Mouse (Mus musculus) embryonic facial prominence, embryonic 12.5 days (tissue): Measurements from ENCODE around the gene Tsc22d4. TPM values are rescaled to one million over a fixed set of nuclear protein-coding genes. Genes with fewer than 3 reads are reported as not detected.

Experiments
- ATAC-seq: fragments of 200-750 bp; cut with Nextera tagmentation; 2 replicates; pipeline ENCODE4 v1.8.0; 2017; ENCODE audit not compliant: insufficient number of reproducible peaks, insufficient read depth, low FRiP score, low TSS enrichment
- H3K27ac ChIP-seq: fragments of 300-500 bp; sonication (generic); 2 replicates; pipeline ENCODE4 v1.5.1; 2016; ENCODE audit warnings: mild to moderate bottlenecking
- H3K27me3 ChIP-seq: fragments of 300-500 bp; sonication (generic); 2 replicates; pipeline ENCODE4 v1.6.1; 2016; ENCODE audit warnings: mild to moderate bottlenecking, moderate library complexity
- H3K36me3 ChIP-seq: fragments of 300-500 bp; sonication (generic); 2 replicates; pipeline ENCODE4 v1.6.1; 2016; ENCODE audit warnings: mild to moderate bottlenecking
- H3K4me1 ChIP-seq: fragments of 300-500 bp; sonication (generic); 2 replicates; pipeline ENCODE4 v1.6.1; 2016
- H3K4me2 ChIP-seq: fragments of 300-500 bp; sonication (generic); replicated peaks from 2 replicates; pipeline ENCODE4 v1.6.1; 2016; ENCODE audit warnings: mild to moderate bottlenecking, moderate library complexity
- H3K4me3 ChIP-seq: fragments of 300-500 bp; sonication (generic); 2 replicates; pipeline ENCODE4 v1.5.1; 2016; ENCODE audit warnings: mild to moderate bottlenecking
- H3K9ac ChIP-seq: fragments of 300-500 bp; sonication (generic); 2 replicates; pipeline ENCODE4 v1.6.1; 2016; ENCODE audit warnings: mild to moderate bottlenecking, moderate library complexity
- H3K9me3 ChIP-seq: fragments of 300-500 bp; sonication (generic); 2 replicates; pipeline ENCODE4 v1.6.1; 2016; ENCODE audit warnings: mild to moderate bottlenecking, moderate library complexity
- WGBS: fragments of 180-500 bp; shearing (Covaris S2); methylation state at CpG from one replicate; pipeline ENCODE4 v1.1.7; 2016; 5-methylcytosine and 5-hydroxymethylcytosine counted together
- polyA plus RNA-seq: library from polyadenylated mRNA; unstranded; fragments of >200 nt; fragmentation: Nextera tagmentation; extraction: Ambion mirVana; gene quantifications from 2 replicates; pipeline ENCODE4 v1.2.1, GENCODE M21; 2016

Tsc22d4 gene
- polyA plus RNA-seq, 1 experiment from 2014 or later: 133 TPM

DNA sequence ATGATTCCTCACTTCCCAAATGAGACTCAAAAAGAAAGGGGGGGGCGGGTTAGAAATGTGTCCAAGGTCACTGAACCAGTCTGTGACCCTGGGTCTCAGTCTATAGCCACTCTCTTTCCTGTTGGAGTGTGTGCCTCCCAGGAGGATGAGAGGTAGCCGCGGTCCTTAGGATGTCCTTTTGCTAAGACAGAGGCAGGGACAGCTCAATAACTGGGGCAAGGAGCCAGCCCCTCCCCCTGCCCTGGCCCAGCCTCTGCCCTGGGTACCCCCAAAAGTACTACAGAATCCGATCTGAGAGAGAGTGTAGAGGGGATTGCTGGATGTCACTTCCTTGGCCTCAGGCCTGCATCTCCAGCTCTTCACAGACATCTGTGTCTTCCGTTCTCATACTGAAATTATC lies 9.9 kb downstream of the Tsc22d4 start:
- no peaks in the 10 kb centered on the region; the same call in 1 of the 2 replicates for H3K4me1 ChIP-seq
- H3K9ac ChIP-seq: no peak overlapping the region
- no peak overlapping the region for H3K4me3 ChIP-seq
- H3K27me3 ChIP-seq: no peaks in the 10 kb centered on the region
- peaks cover 74% of the 10 kb centered on the region for H3K36me3 ChIP-seq
- no peak overlapping the region for H3K4me2 ChIP-seq
- no peak for ATAC-seq
- H3K27ac ChIP-seq: no peak overlapping the region
- no peaks in the 10 kb centered on the region for H3K9me3 ChIP-seq
- 81% methylated on average over 5 of the region's 5 CpGs for WGBS

DNA sequence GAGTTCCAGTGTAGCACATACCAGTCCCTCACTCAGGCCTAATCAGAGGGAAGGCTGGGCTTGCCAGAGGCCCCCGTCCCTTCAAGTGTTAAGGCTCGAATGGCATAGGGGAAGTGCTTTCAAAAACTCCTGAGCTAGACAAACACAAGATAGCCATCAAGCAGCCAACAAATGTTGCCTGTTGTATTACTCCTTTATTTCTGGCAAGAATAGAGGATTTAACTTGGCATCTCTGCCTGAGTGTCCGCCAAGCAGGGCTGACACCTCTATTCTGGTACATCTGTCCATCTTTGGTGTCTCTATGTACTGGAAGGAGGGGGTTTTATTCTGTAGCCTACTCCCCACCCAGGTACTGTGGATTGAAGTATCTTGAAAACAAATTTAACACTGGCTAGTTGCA lies 10.6 kb downstream of the Tsc22d4 start:
- peaks cover 72% of the 10 kb centered on the region for H3K36me3 ChIP-seq

DNA sequence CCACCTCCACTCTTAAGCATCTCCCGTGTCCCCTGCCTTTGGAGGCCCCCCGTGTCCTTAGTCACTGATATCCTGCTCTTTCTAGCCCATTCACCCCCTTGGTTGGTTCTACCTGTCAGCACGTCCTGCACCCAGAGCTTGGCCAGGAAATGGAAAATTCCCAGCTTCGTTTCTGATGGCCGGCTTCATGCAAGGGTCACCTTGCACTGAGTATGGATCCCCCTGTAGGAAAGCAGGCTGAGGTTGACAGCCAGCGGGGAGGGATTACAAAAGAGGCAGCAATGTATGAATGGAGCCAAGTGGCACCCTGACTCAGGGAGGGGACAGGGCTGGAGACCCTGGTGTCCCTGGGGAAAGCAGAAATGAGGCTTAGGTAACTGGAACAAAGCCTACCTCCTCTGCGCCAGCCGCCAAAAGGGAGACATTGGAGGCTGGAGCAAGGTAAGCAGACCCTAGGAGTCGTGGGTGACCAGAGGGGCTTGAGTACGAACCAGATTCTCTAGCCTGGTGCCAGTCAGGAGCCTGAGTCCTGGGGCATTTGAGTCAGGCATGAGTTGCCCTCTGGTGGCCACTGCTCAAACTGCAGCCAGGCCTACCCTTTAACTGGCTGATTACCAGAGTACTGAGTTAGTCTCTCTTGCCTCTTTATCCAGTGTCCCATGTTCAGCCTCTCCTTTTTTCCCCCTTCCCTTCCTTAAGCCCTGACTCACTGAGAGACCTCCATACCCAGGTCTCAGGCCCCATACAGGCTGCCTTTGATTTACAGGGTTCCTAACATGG lies 11.5 kb downstream of the Tsc22d4 start:
- Histone ChIP-seq H3K9ac (no peak overlapping the region), H3K36me3 (peaks cover 63% of the 10 kb centered on the region), H3K27me3 (no peaks in the 10 kb centered on the region), H3K9me3 (no peaks in the 10 kb centered on the region), H3K4me2 (no peak overlapping the region), H3K4me3 (no peak overlapping the region), H3K4me1 (no peaks in the 10 kb centered on the region; the same call in 1 of the 2 replicates), H3K27ac (no peak overlapping the region)
- no peak for ATAC-seq
- 45% methylated on average over 10 of the region's 10 CpGs for WGBS

More for the DNA sequence above, 10.6 kb downstream of the Tsc22d4 start:
- WGBS: 76% methylated on average over 3 of the region's 3 CpGs
- H3K27me3 ChIP-seq: no peaks in the 10 kb centered on the region
- H3K4me3 ChIP-seq: no peak overlapping the region
- no peaks in the 10 kb centered on the region; the same call in 1 of the 2 replicates for H3K4me1 ChIP-seq
- no peak for ATAC-seq
- H3K27ac ChIP-seq: no peak overlapping the region
- H3K4me2 ChIP-seq: no peak overlapping the region
- no peak overlapping the region for H3K9ac ChIP-seq
- H3K9me3 ChIP-seq: no peaks in the 10 kb centered on the region

DNA sequence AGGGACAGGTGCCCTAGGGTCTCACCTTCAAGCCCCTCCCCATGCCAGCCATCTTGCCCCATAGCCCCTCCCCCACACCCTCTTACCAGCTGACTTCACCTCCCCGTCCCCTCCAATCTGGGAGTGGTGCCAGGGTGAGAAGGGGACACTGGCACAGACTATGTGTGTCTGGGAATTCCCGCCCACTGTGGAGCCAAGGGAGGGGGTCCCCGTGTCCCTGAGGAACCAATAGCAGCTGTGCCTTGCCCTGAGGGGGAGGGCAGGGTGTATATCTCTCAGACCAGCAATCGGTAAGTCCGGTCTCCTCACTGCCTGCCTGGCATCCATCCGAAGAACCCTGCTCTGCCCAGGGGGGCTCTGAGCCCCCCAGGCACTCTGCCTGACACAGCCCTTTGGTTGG lies 12.4 kb downstream of the Tsc22d4 start:
- no peaks in the 10 kb centered on the region; the same call in 1 of the 2 replicates for H3K4me1 ChIP-seq
- no peak overlapping the region for H3K9ac ChIP-seq
- H3K4me3 ChIP-seq: no peak overlapping the region
- no peaks in the 10 kb centered on the region for H3K9me3 ChIP-seq
- no peak overlapping the region for H3K27ac ChIP-seq
- H3K27me3 ChIP-seq: no peaks in the 10 kb centered on the region
- 85% methylated on average over 6 of the region's 6 CpGs for WGBS
- ATAC-seq: no peak
- H3K36me3 ChIP-seq: peaks cover 56% of the 10 kb centered on the region
- H3K4me2 ChIP-seq: no peak overlapping the region

DNA sequence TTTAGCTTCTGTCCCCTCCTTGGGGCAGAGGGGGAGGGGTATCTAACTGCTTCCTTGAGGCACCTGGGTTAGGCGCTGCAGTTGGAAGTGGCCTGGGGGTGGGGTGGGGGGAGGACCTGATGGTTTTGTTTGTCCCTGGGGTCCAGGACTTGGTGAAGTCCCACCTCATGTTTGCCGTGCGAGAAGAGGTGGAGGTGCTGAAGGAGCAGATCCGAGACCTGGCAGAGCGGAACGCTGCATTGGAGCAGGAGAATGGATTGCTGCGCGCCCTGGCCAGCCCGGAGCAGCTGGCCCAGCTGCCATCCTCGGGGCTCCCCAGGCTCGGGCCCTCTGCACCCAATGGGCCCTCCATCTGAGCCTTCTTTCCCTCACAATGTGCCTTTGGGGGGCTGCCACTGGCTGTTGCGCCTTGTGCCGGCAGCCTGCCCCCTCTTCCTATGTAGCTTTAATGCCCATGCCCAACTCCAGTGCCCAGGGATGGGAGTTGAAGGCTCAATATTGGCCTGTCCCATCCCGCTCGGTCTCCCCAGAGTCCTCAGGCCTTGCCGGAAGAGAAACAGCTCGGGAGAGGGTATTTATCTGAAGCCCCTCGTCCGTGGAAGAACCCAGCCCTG lies 13.5 kb downstream of the Tsc22d4 start:
- Histone ChIP-seq H3K27ac (no peak overlapping the region), H3K4me2 (no peak overlapping the region), H3K4me1 (no peaks in the 10 kb centered on the region; the same call in 1 of the 2 replicates), H3K4me3 (no peak overlapping the region), H3K36me3 (peaks cover 45% of the 10 kb centered on the region), H3K9ac (0 out of 2 replicates have a peak overlapping the region, but pooled peaks have one; percentile 2), H3K27me3 (no peaks in the 10 kb centered on the region), H3K9me3 (no peaks in the 10 kb centered on the region)
- ATAC-seq: no peak
- WGBS: 86% methylated on average over 19 of the region's 19 CpGs

DNA sequence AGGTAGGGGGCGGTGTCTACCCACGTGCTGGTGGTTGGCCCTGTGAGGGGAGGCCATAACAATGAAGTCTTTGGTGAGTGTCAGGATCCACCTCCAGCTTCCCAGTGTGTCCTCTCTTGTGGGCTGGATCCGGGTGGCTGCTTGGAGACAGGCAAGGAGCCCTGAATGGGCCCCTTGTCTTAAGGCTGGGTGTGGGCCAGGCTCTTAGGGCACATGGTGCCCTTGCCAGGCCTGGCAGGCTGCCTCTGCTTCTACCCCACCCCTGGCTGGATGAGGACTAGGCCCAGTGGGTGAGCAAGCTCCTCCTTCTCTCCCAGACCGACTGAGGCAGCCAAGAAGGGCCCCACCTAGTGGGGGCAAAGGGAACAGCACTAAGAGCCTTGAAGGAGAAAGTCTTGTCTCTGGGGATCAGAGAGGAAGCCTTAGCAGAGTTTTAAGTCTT lies 14.5 kb downstream of the Tsc22d4 start:
- WGBS: 27% methylated on average over 4 of the region's 4 CpGs
- H3K36me3 ChIP-seq: peaks cover 40% of the 10 kb centered on the region
- no peaks in the 10 kb centered on the region; the same call in 1 of the 2 replicates for H3K4me1 ChIP-seq
- no peak overlapping the region for H3K9ac ChIP-seq
- H3K27ac ChIP-seq: no peak overlapping the region
- no peak for ATAC-seq
- no peak overlapping the region for H3K4me3 ChIP-seq
- no peaks in the 10 kb centered on the region for H3K27me3 ChIP-seq
- H3K9me3 ChIP-seq: no peaks in the 10 kb centered on the region
- H3K4me2 ChIP-seq: no peak overlapping the region

DNA sequence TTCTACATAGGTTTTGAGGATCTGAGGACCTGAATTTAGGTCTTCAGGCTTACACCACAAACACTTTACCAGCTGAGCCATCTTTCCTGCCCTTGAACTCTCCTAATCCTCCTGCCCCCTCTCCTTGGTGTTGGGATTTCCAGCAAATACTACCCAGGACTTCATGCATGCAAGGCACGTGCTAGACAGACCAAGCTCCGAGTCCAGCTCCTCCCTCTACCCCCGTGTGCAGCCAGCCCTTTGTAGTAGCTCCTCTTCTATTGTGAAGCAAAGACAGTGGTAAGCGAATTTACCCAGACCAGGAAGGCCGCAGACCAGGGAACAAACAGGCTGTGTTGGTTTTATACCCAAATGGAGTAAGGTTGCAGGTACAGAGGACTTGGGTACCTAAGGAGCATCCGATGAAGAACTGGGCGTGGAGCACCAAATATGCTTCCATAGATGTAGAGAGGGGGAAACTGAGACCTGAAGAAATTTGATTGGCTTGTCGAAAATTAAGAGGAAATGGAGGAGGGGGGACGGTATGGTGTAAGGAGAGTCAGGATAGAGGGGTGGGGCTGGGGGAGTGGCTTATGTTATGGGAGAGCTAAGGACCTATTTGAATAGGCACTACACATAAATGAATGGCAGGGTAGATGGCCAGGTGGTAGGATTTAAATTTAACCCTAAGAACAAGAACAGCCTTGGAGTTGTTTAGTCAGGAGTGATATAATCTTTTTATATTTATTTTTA lies 19.2 kb downstream of the Tsc22d4 start:
- Histone ChIP-seq H3K4me1 (no peaks in the 10 kb centered on the region), H3K9ac (no peak overlapping the region), H3K36me3 (peaks cover 2% of the 10 kb centered on the region), H3K9me3 (0 out of 2 replicates have a peak, but pooled peaks cover 3% of the 10 kb centered on the region), H3K4me2 (no peak overlapping the region), H3K27ac (no peak overlapping the region), H3K4me3 (no peak overlapping the region), H3K27me3 (no peaks in the 10 kb centered on the region)
- 58% methylated on average over 9 of the region's 9 CpGs for WGBS
- no peak for ATAC-seq

DNA sequence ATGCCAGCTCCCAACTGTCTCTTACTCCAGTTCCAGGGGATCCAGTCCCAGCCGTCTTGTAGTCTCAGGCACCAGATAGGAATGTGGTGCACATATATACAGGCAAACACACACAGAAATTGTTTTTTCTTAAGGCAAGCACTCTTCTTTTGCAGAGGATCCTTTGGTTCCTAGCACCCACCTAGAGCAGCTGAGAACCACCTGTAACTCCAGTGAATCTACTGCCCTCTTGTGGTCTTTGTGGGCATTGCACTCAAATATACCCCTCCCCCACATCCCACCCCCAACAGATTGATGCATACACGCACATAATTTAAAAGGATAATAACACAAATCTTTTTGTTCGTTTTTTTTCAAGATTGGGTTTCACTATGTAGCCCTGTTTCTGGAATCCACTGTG lies 20.7 kb downstream of the Tsc22d4 start:
- Histone ChIP-seq H3K4me1 (no peaks in the 10 kb centered on the region), H3K27ac (no peak overlapping the region), H3K9me3 (0 out of 2 replicates have a peak, but pooled peaks cover 3% of the 10 kb centered on the region), H3K4me3 (no peak overlapping the region), H3K9ac (no peak overlapping the region), H3K36me3 (no peaks in the 10 kb centered on the region), H3K4me2 (no peak overlapping the region), H3K27me3 (no peaks in the 10 kb centered on the region)
- 59% methylated on average over 3 of the region's 3 CpGs for WGBS
- ATAC-seq: no peak

DNA sequence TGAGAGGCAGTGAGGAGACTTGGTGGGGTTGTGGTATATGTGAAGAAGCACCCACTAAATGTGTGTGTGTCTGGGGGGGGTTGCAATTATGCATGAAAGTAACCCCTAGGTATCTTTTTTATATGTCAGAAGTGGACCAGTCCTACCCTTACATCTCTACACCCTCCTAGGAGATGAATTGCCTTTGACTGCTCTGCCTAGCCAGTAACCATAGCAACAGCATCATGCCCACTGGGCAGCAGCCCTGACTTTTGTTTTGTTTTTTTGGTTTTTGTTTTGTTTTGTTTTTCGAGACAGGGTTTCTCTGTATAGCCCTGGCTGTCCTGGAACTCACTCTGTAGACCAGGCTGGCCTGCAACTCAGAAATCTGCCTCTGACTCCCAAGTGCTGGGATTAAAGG lies 22.9 kb downstream of the Tsc22d4 start:
- H3K4me2 ChIP-seq: no peak overlapping the region
- H3K9me3 ChIP-seq: 0 out of 2 replicates have a peak, but pooled peaks cover 3% of the 10 kb centered on the region
- H3K27me3 ChIP-seq: no peaks in the 10 kb centered on the region
- H3K9ac ChIP-seq: no peak overlapping the region
- no peaks in the 10 kb centered on the region for H3K36me3 ChIP-seq
- H3K27ac ChIP-seq: no peak overlapping the region
- H3K4me3 ChIP-seq: no peak overlapping the region
- WGBS: 57% methylated on average over 1 of the region's 1 CpGs
- no peak for ATAC-seq
- H3K4me1 ChIP-seq: no peaks in the 10 kb centered on the region

DNA sequence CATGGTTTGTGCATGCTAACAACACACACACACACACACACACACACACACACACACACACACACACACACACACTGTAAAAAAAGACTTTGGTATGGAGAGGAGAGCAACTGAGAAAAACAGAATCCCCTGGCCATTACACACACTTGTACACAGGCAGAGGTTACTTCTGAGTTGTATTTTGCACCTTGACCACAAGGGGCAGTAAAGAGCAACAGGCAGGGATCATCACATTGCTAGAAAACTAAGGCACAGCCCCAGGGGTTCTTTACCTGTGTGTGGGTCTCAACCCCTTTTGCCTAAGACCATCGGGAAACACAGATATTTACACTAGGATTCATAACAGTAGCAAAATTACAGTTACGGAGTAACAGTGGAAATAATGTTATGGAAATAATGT lies 25.2 kb downstream of the Tsc22d4 start:
- Histone ChIP-seq H3K27me3 (no peaks in the 10 kb centered on the region), H3K9me3 (0 out of 2 replicates have a peak, but pooled peaks cover 3% of the 10 kb centered on the region), H3K4me2 (no peak overlapping the region), H3K36me3 (no peaks in the 10 kb centered on the region), H3K9ac (no peak overlapping the region), H3K4me3 (no peak overlapping the region), H3K27ac (no peak overlapping the region), H3K4me1 (no peaks in the 10 kb centered on the region)
- ATAC-seq: no peak
- WGBS: 43% methylated on average over 2 of the region's 2 CpGs

DNA sequence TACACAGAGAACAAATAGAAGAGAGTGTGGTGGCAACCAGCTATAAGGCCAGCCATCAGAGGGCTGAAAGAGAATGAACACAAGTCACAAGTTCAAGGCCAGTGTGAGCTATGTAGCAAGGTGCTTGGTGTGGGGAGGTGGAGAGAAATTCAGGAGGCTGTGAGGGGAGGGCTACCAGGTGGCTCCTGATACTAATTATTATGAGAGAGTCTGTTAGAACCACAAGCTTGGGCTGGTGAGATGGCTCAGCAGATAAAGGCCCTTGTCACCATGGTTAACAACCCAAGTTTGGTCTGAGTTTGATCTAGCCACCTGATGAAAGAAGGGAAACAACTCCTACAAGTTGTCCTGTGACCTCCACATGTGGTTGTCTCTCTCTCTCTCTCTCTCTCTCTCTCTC lies 27.2 kb downstream of the Tsc22d4 start:
- H3K9me3 ChIP-seq: no peaks in the 10 kb centered on the region
- H3K27ac ChIP-seq: no peak overlapping the region
- no peak overlapping the region for H3K9ac ChIP-seq
- no peaks in the 10 kb centered on the region for H3K27me3 ChIP-seq
- H3K36me3 ChIP-seq: no peaks in the 10 kb centered on the region
- peaks cover 8% of the 10 kb centered on the region for H3K4me1 ChIP-seq
- H3K4me3 ChIP-seq: no peak overlapping the region
- H3K4me2 ChIP-seq: no peak overlapping the region
- ATAC-seq: no peak
